Mouse (Mus musculus) E14TG2a.4 (cell line): ENCODE data around the gene Akap12.

Source experiments
- CTCF ChIP-seq: conservative IDR thresholded peaks from 2 replicates; pipeline ENCODE4 v1.5.1; 2014; ENCODE audit warnings: low read length
- NANOG ChIP-seq: IDR thresholded peaks from 2 replicates; pipeline ENCODE4 v1.6.1; 2014; ENCODE audit warnings: borderline replicate concordance, low read length, mixed read lengths

DNA sequence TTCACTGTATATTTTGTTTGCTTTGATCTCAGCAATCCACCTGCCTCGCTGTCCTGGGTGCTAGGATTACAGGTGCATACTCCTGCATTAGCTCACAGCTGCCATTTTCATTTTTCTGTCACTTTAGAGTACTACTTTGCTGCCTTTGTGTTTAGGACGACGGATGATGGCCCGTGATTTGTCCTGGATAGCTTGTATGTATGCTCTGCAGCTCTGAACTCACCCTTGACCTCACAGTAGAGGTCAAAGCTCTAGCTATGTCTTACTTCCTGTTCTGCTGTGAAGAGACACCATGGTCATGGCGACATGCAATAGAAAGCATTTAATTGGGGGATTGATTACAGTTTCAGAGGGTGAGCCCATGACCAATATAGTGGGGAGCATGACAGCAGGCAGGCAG, 37.4 kb downstream of the Akap12 start:
- TF ChIP-seq CTCF: no peak
- TF ChIP-seq NANOG: peak; percentile 73; the same call in 1 of the 2 replicates
